Mouse (Mus musculus): Measurements from ENCODE around the gene Arl3. TPM values are rescaled to one million over a fixed set of nuclear protein-coding genes. Genes with fewer than 3 reads are reported as not detected.
"Not testable (repeated sequence)": the region's sequence is repeated elsewhere in the genome, so short reads cannot be mapped to it uniquely, and the experiment has no call there.

Gene Arl3
- total RNA-seq, 2 experiments from 2014 or later = 123 to 127 TPM

GRCm38 (mm10) chr19:46592751-46593439 is 19.9 kb upstream of the Arl3 start:
- DNase-seq (ENCODE audit: extremely low spot score in 1 of 2, low spot score in 1 of 2) = no peak

- no peak for DNase-seq (ENCODE audit: extremely low spot score in 1 of 2, low spot score in 1 of 2)
These were observed 18.6 kb upstream of the Arl3 start for GRCm38 (mm10) chr19:46591575-46591974.

GRCm38 (mm10) chr19:46587823-46588508 is 15.0 kb upstream of the Arl3 start:
- DNase-seq (ENCODE audit: extremely low spot score in 1 of 2, low spot score in 1 of 2) = peak; percentile 80 to 97

- no peak for DNase-seq (ENCODE audit: extremely low spot score in 1 of 2, low spot score in 1 of 2)
These were observed 2.2 kb upstream of the Arl3 start for GRCm38 (mm10) chr19:46575196-46575595.

- DNase-seq (ENCODE audit: extremely low spot score in 1 of 2, low spot score in 1 of 2) = no peak
These were observed 992 bp upstream of the Arl3 start for GRCm38 (mm10) chr19:46573990-46574389.

- DNase-seq (ENCODE audit: extremely low spot score in 1 of 2, low spot score in 1 of 2) = no peak
These were observed 450 bp downstream of the Arl3 start for GRCm38 (mm10) chr19:46572548-46572947.

- no peak for DNase-seq (ENCODE audit: extremely low spot score in 1 of 2, low spot score in 1 of 2)
These were observed 1.1 kb downstream of the Arl3 start for GRCm38 (mm10) chr19:46571878-46572244.

GRCm38 (mm10) chr19:46571211-46571877 is 1.7 kb downstream of the Arl3 start:
- DNase-seq (ENCODE audit: extremely low spot score in 1 of 2, low spot score in 1 of 2) = not testable (repeated sequence)

GRCm38 (mm10) chr19:46564043-46564462 is 8.9 kb downstream of the Arl3 start:
- DNase-seq (ENCODE audit: extremely low spot score in 1 of 2, low spot score in 1 of 2) = no peak

GRCm38 (mm10) chr19:46563603-46564002 is 9.4 kb downstream of the Arl3 start:
- no peak for DNase-seq (ENCODE audit: extremely low spot score in 1 of 2, low spot score in 1 of 2)

GRCm38 (mm10) chr19:46562581-46563515 is 10.2 kb downstream of the Arl3 start:
- no peak for DNase-seq (ENCODE audit: extremely low spot score in 1 of 2, low spot score in 1 of 2)

GRCm38 (mm10) chr19:46562132-46562531 is 10.9 kb downstream of the Arl3 start:
- DNase-seq (ENCODE audit: extremely low spot score in 1 of 2, low spot score in 1 of 2) = peak; percentile 20 to 45

GRCm38 (mm10) chr19:46558631-46559030 is 14.4 kb downstream of the Arl3 start:
- DNase-seq (ENCODE audit: extremely low spot score in 1 of 2, low spot score in 1 of 2) = no peak

- no peak for DNase-seq (ENCODE audit: extremely low spot score in 1 of 2, low spot score in 1 of 2)
These were observed 15.0 kb downstream of the Arl3 start for GRCm38 (mm10) chr19:46558009-46558408.

- DNase-seq (ENCODE audit: extremely low spot score in 1 of 2, low spot score in 1 of 2) = peak in 1 of 2 experiments; percentile 51
These were observed 19.4 kb downstream of the Arl3 start for GRCm38 (mm10) chr19:46553541-46553955.

GRCm38 (mm10) chr19:46552496-46552895 is 20.5 kb downstream of the Arl3 start:
- no peak for DNase-seq (ENCODE audit: extremely low spot score in 1 of 2, low spot score in 1 of 2)

GRCm38 (mm10) chr19:46550385-46550784 is 22.6 kb downstream of the Arl3 start:
- DNase-seq (ENCODE audit: extremely low spot score in 1 of 2, low spot score in 1 of 2) = no peak

GRCm38 (mm10) chr19:46548110-46548509 is 24.9 kb downstream of the Arl3 start:
- DNase-seq (ENCODE audit: extremely low spot score in 1 of 2, low spot score in 1 of 2) = no peak

- DNase-seq (ENCODE audit: extremely low spot score in 1 of 2, low spot score in 1 of 2) = no peak
These were observed 25.4 kb downstream of the Arl3 start for GRCm38 (mm10) chr19:46547565-46547964.

GRCm38 (mm10) chr19:46542750-46543149 is 30.2 kb downstream of the Arl3 start:
- DNase-seq (ENCODE audit: extremely low spot score in 1 of 2, low spot score in 1 of 2) = no peak

Data from layer of hippocampus, postnatal 25 days (tissue).